Mouse (Mus musculus) hindbrain, embryonic 14.5 days (tissue): ENCODE measurements around the gene Birc7. TPM values are rescaled to one million over a fixed set of nuclear protein-coding genes. Genes with fewer than 3 reads are reported as not detected.

Experiments
- microRNA-seq: library from miRNA; unstranded; fragments of <30 nt; microRNA quantifications from one replicate; pipeline ENCODE4, GENCODE M21; 2016
- polyA plus RNA-seq: library from polyadenylated mRNA; unstranded; fragments of >200 nt; fragmentation: Nextera tagmentation; extraction: Ambion mirVana; gene quantifications from 2 replicates; pipeline ENCODE4 v1.2.1, GENCODE M21; 2014

Birc7 gene
- polyA plus RNA-seq, 1 experiment from 2014 or later, result 0.33 TPM

Small RNAs within 50 kb of the gene (microRNA-seq; reads per million reads assigned to microRNA genes)
- 2.3 reads per million, percentile 7 among the genes with 10 or more reads in this experiment for gene Mir124a-3

Other genes starting within 250 kb of the Birc7 start
- 26.6 and 27.1 TPM in 2 replicates for gene Dido1, start 219.0 kb upstream of the Birc7 start, polyA plus RNA-seq
- gene Gid8, start 218.9 kb upstream of the Birc7 start, polyA plus RNA-seq, result 56.3 and 56.7 TPM in 2 replicates
- gene Slc17a9, start 203.8 kb upstream of the Birc7 start, polyA plus RNA-seq, result 0.16 and 0.37 TPM in 2 replicates
- 0.36 and 1.3 TPM in 2 replicates for gene Bhlhe23, start 152.1 kb upstream of the Birc7 start, polyA plus RNA-seq
- gene Ythdf1, start 8.1 kb upstream of the Birc7 start, polyA plus RNA-seq, result 50.0 and 56.6 TPM in 2 replicates
- 78.6 and 85.5 TPM in 2 replicates for gene Nkain4, start 25.7 kb downstream of the Birc7 start, polyA plus RNA-seq
- gene Arfgap1, start 38.2 kb downstream of the Birc7 start, polyA plus RNA-seq, result 88.2 and 96.2 TPM in 2 replicates
- 0.33 and 0.74 TPM in 2 replicates for gene Col20a1, start 57.5 kb downstream of the Birc7 start, polyA plus RNA-seq
- 50.6 and 59.1 TPM in 2 replicates for gene Chrna4, start 114.5 kb downstream of the Birc7 start, polyA plus RNA-seq
- gene Kcnq2, start 206.3 kb downstream of the Birc7 start, polyA plus RNA-seq, result 54.2 and 55.9 TPM in 2 replicates
- 21.1 and 22.3 TPM in 2 replicates for gene Eef1a2, start 228.0 kb downstream of the Birc7 start, polyA plus RNA-seq